Mouse (Mus musculus) liver, adult 2 months (tissue): ENCODE results near the gene Gxylt2. TPM values are rescaled to one million over a fixed set of nuclear protein-coding genes. Genes with fewer than 3 reads are reported as not detected.

ENCODE experiments used
- DNase-seq: peaks from one replicate; pipeline ENCODE4 v3.0.0-alpha.2; 2011; ENCODE audit warnings: low read depth, low spot score; ENCODE audit errors: extremely low read depth
- H3K27ac ChIP-seq: fragments of 200-500 bp; replicated peaks from 2 replicates; pipeline ENCODE4 v1.5.1; 2012; ENCODE audit warnings: low read depth, mild to moderate bottlenecking, control low read depth, inconsistent platforms, low read length; ENCODE audit not compliant: insufficient read depth
- H3K27me3 ChIP-seq: fragments of 200-500 bp; 2 replicates; pipeline ENCODE4 v1.6.1; 2012; ENCODE audit warnings: mild to moderate bottlenecking, moderate library complexity, low read length, inconsistent platforms; ENCODE audit not compliant: control insufficient read depth, insufficient read depth
- H3K36me3 ChIP-seq: fragments of 200-500 bp; 2 replicates; pipeline ENCODE4 v1.6.1; 2012; ENCODE audit warnings: low read length, inconsistent platforms; ENCODE audit not compliant: control insufficient read depth, insufficient read depth
- H3K4me1 ChIP-seq: fragments of 200-500 bp; 2 replicates; pipeline ENCODE4 v1.6.1; 2011; ENCODE audit warnings: low read length; ENCODE audit not compliant: control insufficient read depth, insufficient read depth
- H3K4me3 ChIP-seq: fragments of 200-500 bp; 2 replicates; pipeline ENCODE4 v1.5.1; 2011; ENCODE audit warnings: low read depth, mild to moderate bottlenecking, control low read depth, low read length, moderate library complexity; ENCODE audit not compliant: insufficient read depth
- H3K79me2 ChIP-seq: fragments of 200-500 bp; 2 replicates; pipeline ENCODE4 v1.6.1; 2012; ENCODE audit warnings: inconsistent platforms, mild to moderate bottlenecking, low read length, moderate library complexity; ENCODE audit not compliant: control insufficient read depth, insufficient read depth
- H3K9ac ChIP-seq: fragments of 200-500 bp; 2 replicates; pipeline ENCODE4 v1.6.1; 2012; ENCODE audit warnings: low read depth, mild to moderate bottlenecking, control low read depth, inconsistent platforms, low read length
- CTCF ChIP-seq: fragments of 200-500 bp; IDR thresholded peaks from 2 replicates; pipeline ENCODE4 v1.5.1; 2011; ENCODE audit warnings: low read depth, low read length, control low read depth
- POLR2A ChIP-seq: fragments of 200-500 bp; IDR thresholded peaks from 2 replicates; pipeline ENCODE4 v1.6.1; 2011; ENCODE audit warnings: low read length, control low read depth; ENCODE audit not compliant: insufficient read depth; ENCODE audit errors: extremely low read depth
- WGBS: fragments of 180-500 bp; shearing (Covaris S2); methylation state at CpG from one replicate; pipeline ENCODE4 v1.1.7; 2018; 5-methylcytosine and 5-hydroxymethylcytosine counted together
- polyA plus RNA-seq: library from polyadenylated mRNA; depleted of rRNA; stranded (reverse); fragments of >200 nt; gene quantifications from 2 replicates; pipeline ENCODE4 v1.2.3, GENCODE M21; 2012
- total RNA-seq: library from RNA; depleted of rRNA; stranded (reverse); fragments of >200 nt; gene quantifications from 2 replicates; pipeline ENCODE4 v1.2.3, GENCODE M21; 2014

Gxylt2 gene
- total and polyA plus RNA-seq, 2 experiments, result under 0.01 TPM; not detected in 1

- Histone ChIP-seq H3K9ac (no peak overlapping the region), H3K36me3 (no peaks in the 10 kb centered on the region), H3K4me3 (no peak overlapping the region), H3K4me1 (no peaks in the 10 kb centered on the region), H3K79me2 (no peaks in the 10 kb centered on the region), H3K27ac (no peak overlapping the region), H3K27me3 (no peaks in the 10 kb centered on the region)
- no peak for DNase-seq
- TF ChIP-seq CTCF, result no peak
- TF ChIP-seq POLR2A, result no peak
- WGBS, result 87% methylated on average over 2 of the region's 2 CpGs
These were observed 116.8 kb downstream of the Gxylt2 start for GRCm38 (mm10) chr6:100821367-100821766.

- Histone ChIP-seq H3K27me3 (no peaks in the 10 kb centered on the region), H3K4me3 (no peak overlapping the region), H3K36me3 (no peaks in the 10 kb centered on the region), H3K27ac (no peak overlapping the region), H3K4me1 (no peaks in the 10 kb centered on the region), H3K9ac (no peak overlapping the region), H3K79me2 (no peaks in the 10 kb centered on the region)
- no peak for DNase-seq
- 88% methylated on average over 1 of the region's 1 CpGs for WGBS
- no peak for TF ChIP-seq POLR2A
- TF ChIP-seq CTCF, result no peak
These were observed 118.8 kb downstream of the Gxylt2 start for GRCm38 (mm10) chr6:100823356-100823755.

DNA sequence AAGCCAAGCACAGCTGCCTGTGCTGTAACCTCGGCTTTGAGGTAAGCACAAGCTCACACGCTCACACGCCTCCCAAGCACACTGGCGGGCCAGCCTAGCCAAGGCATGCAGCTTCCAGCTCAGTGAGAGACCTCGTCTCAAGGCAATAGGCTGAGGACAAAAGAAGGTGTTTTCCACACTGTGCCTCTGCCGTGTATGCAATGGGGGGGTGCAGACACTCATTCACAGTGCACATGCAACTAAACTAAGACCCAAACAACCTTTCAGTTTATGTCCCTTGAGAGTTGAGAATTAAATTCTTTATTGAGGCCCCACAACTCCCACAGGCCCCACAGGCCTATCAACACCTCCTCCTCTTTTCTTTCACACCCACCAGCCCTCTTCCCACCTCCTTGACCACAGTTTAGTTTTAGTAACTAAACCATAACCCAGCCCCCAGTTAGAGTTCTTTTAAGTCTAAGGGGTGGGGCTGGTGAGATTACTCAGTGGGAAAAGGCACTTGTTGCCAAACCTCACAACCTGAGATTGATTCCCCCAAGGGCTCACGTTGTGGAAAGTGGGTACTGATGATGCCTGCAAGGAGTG lies 119.9 kb downstream of the Gxylt2 start:
- Histone ChIP-seq H3K79me2 (no peaks in the 10 kb centered on the region), H3K4me3 (no peak overlapping the region), H3K27ac (no peak overlapping the region), H3K4me1 (no peaks in the 10 kb centered on the region), H3K36me3 (no peaks in the 10 kb centered on the region), H3K9ac (no peak overlapping the region), H3K27me3 (no peaks in the 10 kb centered on the region)
- TF ChIP-seq CTCF, result no peak
- TF ChIP-seq POLR2A, result no peak
- WGBS, result 86% methylated on average over 7 of the region's 7 CpGs
- no peak for DNase-seq

- TF ChIP-seq CTCF (no peak), POLR2A (no peak)
- H3K9ac ChIP-seq, result no peak overlapping the region
- H3K4me3 ChIP-seq, result no peak overlapping the region
- no peaks in the 10 kb centered on the region for H3K4me1 ChIP-seq
- DNase-seq, result no peak
- 23% methylated on average over 6 of the region's 6 CpGs for WGBS
- H3K79me2 ChIP-seq, result no peaks in the 10 kb centered on the region
- no peaks in the 10 kb centered on the region for H3K27me3 ChIP-seq
- no peaks in the 10 kb centered on the region for H3K36me3 ChIP-seq
- no peak overlapping the region for H3K27ac ChIP-seq
These were observed 121.5 kb downstream of the Gxylt2 start for GRCm38 (mm10) chr6:100826046-100826445.

DNA sequence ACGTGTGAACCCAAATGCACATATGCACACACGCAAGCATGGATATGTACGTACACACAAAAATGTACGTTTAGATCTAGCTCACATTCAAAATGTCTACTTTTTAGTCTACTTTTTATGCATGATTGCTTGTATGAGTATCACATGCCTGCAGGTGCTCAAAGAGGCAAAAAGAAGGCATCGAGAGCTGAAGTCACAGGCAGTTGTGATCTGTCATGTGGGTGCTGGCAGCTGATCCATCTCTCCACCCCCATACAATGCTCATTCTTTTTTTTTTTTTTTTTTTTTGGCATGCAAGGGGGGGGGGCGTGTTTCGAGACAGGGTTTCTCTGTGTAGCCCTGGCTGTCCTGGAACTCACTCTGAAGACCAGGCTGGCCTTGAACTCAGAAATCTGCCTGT lies 124.0 kb downstream of the Gxylt2 start:
- no peak overlapping the region for H3K4me3 ChIP-seq
- H3K27me3 ChIP-seq, result no peaks in the 10 kb centered on the region
- DNase-seq, result no peak
- no peak overlapping the region for H3K27ac ChIP-seq
- 91% methylated on average over 7 of the region's 7 CpGs for WGBS
- H3K79me2 ChIP-seq, result peaks cover 2% of the 10 kb centered on the region; the same call in 1 of the 2 replicates
- H3K9ac ChIP-seq, result no peak overlapping the region
- H3K4me1 ChIP-seq, result no peaks in the 10 kb centered on the region
- no peak for TF ChIP-seq POLR2A
- no peak for TF ChIP-seq CTCF
- H3K36me3 ChIP-seq, result no peaks in the 10 kb centered on the region

DNA sequence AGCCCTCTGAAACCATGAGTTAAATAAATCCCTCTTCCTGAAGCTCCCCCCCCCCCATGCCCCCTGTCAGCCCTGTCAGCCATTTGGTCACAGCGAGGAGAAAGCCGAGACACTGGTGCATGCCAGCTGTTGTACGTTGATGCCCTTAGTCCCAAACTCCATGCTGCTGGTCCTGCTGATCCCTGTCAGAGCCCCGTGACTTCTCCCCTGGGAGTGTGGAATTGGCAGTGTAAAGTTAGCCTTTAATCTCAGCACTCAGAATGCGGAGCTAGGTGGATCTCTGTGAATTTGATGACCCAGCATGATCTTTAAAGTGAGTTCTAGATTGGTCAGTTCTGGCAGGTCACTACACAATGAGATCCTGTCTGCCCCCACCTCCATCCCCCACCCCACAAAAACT lies 125.2 kb downstream of the Gxylt2 start:
- no peak overlapping the region for H3K4me3 ChIP-seq
- H3K27me3 ChIP-seq, result no peaks in the 10 kb centered on the region
- WGBS, result 89% methylated on average over 5 of the region's 5 CpGs
- TF ChIP-seq CTCF (no peak), POLR2A (no peak)
- no peaks in the 10 kb centered on the region for H3K36me3 ChIP-seq
- no peak overlapping the region for H3K27ac ChIP-seq
- no peak for DNase-seq
- no peak overlapping the region for H3K9ac ChIP-seq
- H3K79me2 ChIP-seq, result peaks cover 10% of the 10 kb centered on the region; the same call in 1 of the 2 replicates
- H3K4me1 ChIP-seq, result peaks cover 2% of the 10 kb centered on the region
